Mouse (Mus musculus): ENCODE measurements at regions not wholly inside any gene's neighbourhood (a gene's known extent, or its start where the extent isn't known, plus 50 kb on each side); places are given as distances from the start of the nearest gene placed in this dataset.

GRCm38 (mm10) chr4:95270389-95270788 lies 218.4 kb upstream of the Jun start:
- Histone ChIP-seq H3K79me3 (ENCODE audit: low read depth) (no peaks in the 10 kb centered on the region), H3ac (ENCODE audit: control insufficient read depth, insufficient read length, low read depth) (no peak overlapping the region), H3K27me3 (ENCODE audit: control insufficient read depth, insufficient read depth, insufficient read length) (no peaks in the 10 kb centered on the region), H3K4me3 (ENCODE audit: insufficient read depth, poor library complexity, severe bottlenecking) (no peak overlapping the region), H3K36me3 (ENCODE audit: control insufficient read depth, insufficient read depth) (no peaks in the 10 kb centered on the region), H3K79me2 (ENCODE audit: control insufficient read depth, insufficient read depth) (no peaks in the 10 kb centered on the region)
- no peak for TF ChIP-seq USF1 (IDR thresholded peaks at IDR 0.05; ENCODE audit: low read depth)
- TF ChIP-seq CEBPB (IDR thresholded peaks at IDR 0.05; ENCODE audit: low read depth) = no peak
- TF ChIP-seq FOSL1 (IDR thresholded peaks at IDR 0.05; ENCODE audit: insufficient read depth, low read length, poor library complexity, severe bottlenecking) = no peak
- TF ChIP-seq MYOD1 (IDR thresholded peaks at IDR 0.05; ENCODE audit: control insufficient read depth, insufficient read length, low read depth) = no peak
- no peak for TF ChIP-seq CTCF (IDR thresholded peaks at IDR 0.05; ENCODE audit: control insufficient read depth, insufficient read depth, insufficient read length)
- no peak for TF ChIP-seq MYOG (IDR thresholded peaks at IDR 0.05; ENCODE audit: control insufficient read depth, extremely low read depth, insufficient read length)
- TF ChIP-seq MAX (IDR thresholded peaks at IDR 0.05) = no peak

GRCm38 (mm10) chr4:95276231-95276630 lies 224.2 kb upstream of the Jun start:
- no peak overlapping the region for H3K4me3 ChIP-seq (ENCODE audit: insufficient read depth, poor library complexity, severe bottlenecking)
- H3ac ChIP-seq (ENCODE audit: control insufficient read depth, insufficient read length, low read depth) = no peak overlapping the region
- no peaks in the 10 kb centered on the region for H3K79me3 ChIP-seq (ENCODE audit: low read depth)
- no peaks in the 10 kb centered on the region for H3K36me3 ChIP-seq (ENCODE audit: control insufficient read depth, insufficient read depth)
- H3K27me3 ChIP-seq (ENCODE audit: control insufficient read depth, insufficient read depth, insufficient read length) = no peaks in the 10 kb centered on the region
- TF ChIP-seq CTCF (IDR thresholded peaks at IDR 0.05; ENCODE audit: control insufficient read depth, insufficient read depth, insufficient read length) = no peak
- H3K79me2 ChIP-seq (ENCODE audit: control insufficient read depth, insufficient read depth) = no peaks in the 10 kb centered on the region

- Histone ChIP-seq H3K36me3 (ENCODE audit: control insufficient read depth, insufficient read depth) (no peaks in the 10 kb centered on the region), H3ac (ENCODE audit: control insufficient read depth, insufficient read length, low read depth) (no peak overlapping the region), H3K27me3 (ENCODE audit: control insufficient read depth, insufficient read depth, insufficient read length) (no peaks in the 10 kb centered on the region), H3K79me2 (ENCODE audit: control insufficient read depth, insufficient read depth) (no peaks in the 10 kb centered on the region), H3K79me3 (ENCODE audit: low read depth) (no peaks in the 10 kb centered on the region), H3K4me3 (ENCODE audit: insufficient read depth, poor library complexity, severe bottlenecking) (no peak overlapping the region)
- TF ChIP-seq FOSL1 (IDR thresholded peaks at IDR 0.05; ENCODE audit: insufficient read depth, low read length, poor library complexity, severe bottlenecking) = no peak
- no peak for TF ChIP-seq USF1 (IDR thresholded peaks at IDR 0.05; ENCODE audit: low read depth)
- no peak for TF ChIP-seq MAX (IDR thresholded peaks at IDR 0.05)
Observed at GRCm38 (mm10) chr4:95277989-95278713, 226.1 kb upstream of the Jun start.

- H3K79me2 ChIP-seq (ENCODE audit: control insufficient read depth, insufficient read depth) = no peaks in the 10 kb centered on the region
- TF ChIP-seq CTCF (IDR thresholded peaks at IDR 0.05; ENCODE audit: control insufficient read depth, insufficient read depth, insufficient read length) (no peak), FOSL1 (IDR thresholded peaks at IDR 0.05; ENCODE audit: insufficient read depth, low read length, poor library complexity, severe bottlenecking) (no peak), MYOD1 (IDR thresholded peaks at IDR 0.05; ENCODE audit: control insufficient read depth, insufficient read length, low read depth) (no peak), MAX (IDR thresholded peaks at IDR 0.05) (no peak), MYOG (IDR thresholded peaks at IDR 0.05; ENCODE audit: control insufficient read depth, extremely low read depth, insufficient read length) (no peak), CEBPB (IDR thresholded peaks at IDR 0.05; ENCODE audit: low read depth) (no peak), USF1 (IDR thresholded peaks at IDR 0.05; ENCODE audit: low read depth) (no peak)
- H3K36me3 ChIP-seq (ENCODE audit: control insufficient read depth, insufficient read depth) = no peaks in the 10 kb centered on the region
- H3ac ChIP-seq (ENCODE audit: control insufficient read depth, insufficient read length, low read depth) = no peak overlapping the region
- no peak overlapping the region for H3K4me3 ChIP-seq (ENCODE audit: insufficient read depth, poor library complexity, severe bottlenecking)
- no peaks in the 10 kb centered on the region for H3K79me3 ChIP-seq (ENCODE audit: low read depth)
- no peaks in the 10 kb centered on the region for H3K27me3 ChIP-seq (ENCODE audit: control insufficient read depth, insufficient read depth, insufficient read length)
Observed at GRCm38 (mm10) chr4:95278714-95279095, 226.7 kb upstream of the Jun start.

GRCm38 (mm10) chr4:95279200-95279599 lies 227.2 kb upstream of the Jun start:
- Histone ChIP-seq H3K4me3 (ENCODE audit: insufficient read depth, poor library complexity, severe bottlenecking) (no peak overlapping the region), H3K27me3 (ENCODE audit: control insufficient read depth, insufficient read depth, insufficient read length) (no peaks in the 10 kb centered on the region)
- TF ChIP-seq CTCF (IDR thresholded peaks at IDR 0.05; ENCODE audit: control insufficient read depth, insufficient read depth, insufficient read length) (no peak), CEBPB (IDR thresholded peaks at IDR 0.05; ENCODE audit: low read depth) (no peak), MYOG (IDR thresholded peaks at IDR 0.05; ENCODE audit: control insufficient read depth, extremely low read depth, insufficient read length) (no peak), MAX (IDR thresholded peaks at IDR 0.05) (no peak), USF1 (IDR thresholded peaks at IDR 0.05; ENCODE audit: low read depth) (no peak), MYOD1 (IDR thresholded peaks at IDR 0.05; ENCODE audit: control insufficient read depth, insufficient read length, low read depth) (no peak), FOSL1 (IDR thresholded peaks at IDR 0.05; ENCODE audit: insufficient read depth, low read length, poor library complexity, severe bottlenecking) (no peak)

GRCm38 (mm10) chr4:95282083-95282482 lies 230.1 kb upstream of the Jun start:
- no peak overlapping the region for H3ac ChIP-seq (ENCODE audit: control insufficient read depth, insufficient read length, low read depth)
- no peaks in the 10 kb centered on the region for H3K79me2 ChIP-seq (ENCODE audit: control insufficient read depth, insufficient read depth)
- TF ChIP-seq MYOD1 (IDR thresholded peaks at IDR 0.05; ENCODE audit: control insufficient read depth, insufficient read length, low read depth) = no peak
- TF ChIP-seq USF1 (IDR thresholded peaks at IDR 0.05; ENCODE audit: low read depth) = no peak
- TF ChIP-seq CTCF (IDR thresholded peaks at IDR 0.05; ENCODE audit: control insufficient read depth, insufficient read depth, insufficient read length) = no peak
- no peak for TF ChIP-seq FOSL1 (IDR thresholded peaks at IDR 0.05; ENCODE audit: insufficient read depth, low read length, poor library complexity, severe bottlenecking)
- no peak for TF ChIP-seq CEBPB (IDR thresholded peaks at IDR 0.05; ENCODE audit: low read depth)
- TF ChIP-seq MYOG (IDR thresholded peaks at IDR 0.05; ENCODE audit: control insufficient read depth, extremely low read depth, insufficient read length) = no peak
- no peak for TF ChIP-seq MAX (IDR thresholded peaks at IDR 0.05)
- no peak overlapping the region for H3K4me3 ChIP-seq (ENCODE audit: insufficient read depth, poor library complexity, severe bottlenecking)
- H3K27me3 ChIP-seq (ENCODE audit: control insufficient read depth, insufficient read depth, insufficient read length) = no peaks in the 10 kb centered on the region
- no peaks in the 10 kb centered on the region for H3K36me3 ChIP-seq (ENCODE audit: control insufficient read depth, insufficient read depth)
- H3K79me3 ChIP-seq (ENCODE audit: low read depth) = no peaks in the 10 kb centered on the region

More at GRCm38 (mm10) chr4:95279200-95279599, 227.2 kb upstream of the Jun start:
- Histone ChIP-seq H3K79me3 (ENCODE audit: low read depth) (no peaks in the 10 kb centered on the region), H3K36me3 (ENCODE audit: control insufficient read depth, insufficient read depth) (no peaks in the 10 kb centered on the region), H3K79me2 (ENCODE audit: control insufficient read depth, insufficient read depth) (no peaks in the 10 kb centered on the region), H3ac (ENCODE audit: control insufficient read depth, insufficient read length, low read depth) (no peak overlapping the region)
